Mouse (Mus musculus): ENCODE data around the gene Aff1. TPM values are rescaled to one million over a fixed set of nuclear protein-coding genes. Genes with fewer than 3 reads are reported as not detected.

Gene Aff1
- polyA plus RNA-seq, 1 experiment from 2014 or later, result 7.1 TPM

GRCm38 (mm10) chr5:103698577-103698976, 6.4 kb downstream of the Aff1 start:
- peaks cover under 1% of the 10 kb centered on the region; the same call in 1 of the 2 replicates for H3K4me1 ChIP-seq (replicated peaks; ENCODE audit: control insufficient read depth, insufficient read depth, low read length)
- H3K9me3 ChIP-seq (ENCODE audit: control insufficient read depth, low read length), result no peaks in the 10 kb centered on the region
- H3K27me3 ChIP-seq (ENCODE audit: control insufficient read depth, insufficient read depth, low read length), result peaks cover 12% of the 10 kb centered on the region
- H3K27ac ChIP-seq (ENCODE audit: low read depth, low read length), result no peak overlapping the region
- WGBS, result 81% methylated on average over 4 of the region's 4 CpGs
- no peak for ATAC-seq (replicated peaks; ENCODE audit: low FRiP score)
- no peak overlapping the region for H3K9ac ChIP-seq (ENCODE audit: low read length)
- no peak overlapping the region for H3K4me3 ChIP-seq (ENCODE audit: low read depth, low read length)
- DNase-seq (ENCODE audit: low spot score), result no peak
- H3K4me2 ChIP-seq (ENCODE audit: low read depth, low read length, severe bottlenecking), result no peak overlapping the region
- H3K36me3 ChIP-seq (ENCODE audit: control insufficient read depth, insufficient read depth, low read length), result no peaks in the 10 kb centered on the region

GRCm38 (mm10) chr5:103699537-103699936, 7.4 kb downstream of the Aff1 start:
- H3K9me3 ChIP-seq (ENCODE audit: control insufficient read depth, low read length), result no peaks in the 10 kb centered on the region
- ATAC-seq (replicated peaks; ENCODE audit: low FRiP score) (no peak), DNase-seq (ENCODE audit: low spot score) (no peak)
- H3K27ac ChIP-seq (ENCODE audit: low read depth, low read length), result no peak overlapping the region
- WGBS, result 73% methylated on average over 4 of the region's 4 CpGs
- no peak overlapping the region for H3K9ac ChIP-seq (ENCODE audit: low read length)
- no peaks in the 10 kb centered on the region for H3K4me1 ChIP-seq (replicated peaks; ENCODE audit: control insufficient read depth, insufficient read depth, low read length)
- H3K4me2 ChIP-seq (ENCODE audit: low read depth, low read length, severe bottlenecking), result no peak overlapping the region
- no peaks in the 10 kb centered on the region for H3K36me3 ChIP-seq (ENCODE audit: control insufficient read depth, insufficient read depth, low read length)
- peaks cover 2% of the 10 kb centered on the region for H3K27me3 ChIP-seq (ENCODE audit: control insufficient read depth, insufficient read depth, low read length)
- H3K4me3 ChIP-seq (ENCODE audit: low read depth, low read length), result no peak overlapping the region

GRCm38 (mm10) chr5:103700661-103701060, 8.5 kb downstream of the Aff1 start:
- Histone ChIP-seq H3K9me3 (ENCODE audit: control insufficient read depth, low read length) (no peaks in the 10 kb centered on the region), H3K4me2 (ENCODE audit: low read depth, low read length, severe bottlenecking) (no peak overlapping the region), H3K36me3 (ENCODE audit: control insufficient read depth, insufficient read depth, low read length) (no peaks in the 10 kb centered on the region), H3K4me3 (ENCODE audit: low read depth, low read length) (no peak overlapping the region), H3K9ac (ENCODE audit: low read length) (no peak overlapping the region), H3K27ac (ENCODE audit: low read depth, low read length) (no peak overlapping the region), H3K27me3 (ENCODE audit: control insufficient read depth, insufficient read depth, low read length) (no peaks in the 10 kb centered on the region), H3K4me1 (replicated peaks; ENCODE audit: control insufficient read depth, insufficient read depth, low read length) (no peaks in the 10 kb centered on the region)
- WGBS, result 81% methylated on average over 2 of the region's 2 CpGs
- no peak for DNase-seq (ENCODE audit: low spot score)
- ATAC-seq (replicated peaks; ENCODE audit: low FRiP score), result no peak

GRCm38 (mm10) chr5:103701466-103701865, 9.3 kb downstream of the Aff1 start:
- Histone ChIP-seq H3K4me3 (ENCODE audit: low read depth, low read length) (no peak overlapping the region), H3K27me3 (ENCODE audit: control insufficient read depth, insufficient read depth, low read length) (no peaks in the 10 kb centered on the region), H3K4me2 (ENCODE audit: low read depth, low read length, severe bottlenecking) (no peak overlapping the region), H3K9ac (ENCODE audit: low read length) (no peak overlapping the region), H3K36me3 (ENCODE audit: control insufficient read depth, insufficient read depth, low read length) (no peaks in the 10 kb centered on the region), H3K4me1 (replicated peaks; ENCODE audit: control insufficient read depth, insufficient read depth, low read length) (no peaks in the 10 kb centered on the region), H3K9me3 (ENCODE audit: control insufficient read depth, low read length) (no peaks in the 10 kb centered on the region), H3K27ac (ENCODE audit: low read depth, low read length) (no peak overlapping the region)
- DNase-seq (ENCODE audit: low spot score) (no peak), ATAC-seq (replicated peaks; ENCODE audit: low FRiP score) (no peak)
- WGBS, result 74% methylated on average over 3 of the region's 3 CpGs

DNA sequence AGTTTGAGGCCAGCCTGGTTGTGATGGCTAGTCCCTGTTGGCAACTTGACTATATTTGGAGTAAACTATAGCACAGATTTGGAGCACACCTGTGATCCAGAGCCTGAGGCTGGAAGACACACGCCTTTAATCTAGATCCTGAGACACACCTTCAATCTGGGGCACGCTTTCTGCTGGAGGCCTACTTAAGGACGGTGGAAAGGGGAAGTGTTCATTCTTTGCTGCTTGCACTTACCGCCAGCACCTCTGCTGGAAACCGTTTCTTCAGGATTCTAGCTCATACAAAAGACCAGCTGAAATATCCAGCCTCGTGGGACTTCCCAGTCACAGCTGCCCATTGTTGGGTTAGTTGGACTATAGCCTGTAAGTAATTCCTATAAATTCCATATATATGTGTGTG, 10.4 kb downstream of the Aff1 start:
- no peaks in the 10 kb centered on the region for H3K9me3 ChIP-seq (ENCODE audit: control insufficient read depth, low read length)
- H3K27ac ChIP-seq (ENCODE audit: low read depth, low read length), result no peak overlapping the region
- DNase-seq (ENCODE audit: low spot score) (no peak), ATAC-seq (replicated peaks; ENCODE audit: low FRiP score) (no peak)
- no peaks in the 10 kb centered on the region for H3K4me1 ChIP-seq (replicated peaks; ENCODE audit: control insufficient read depth, insufficient read depth, low read length)
- H3K4me2 ChIP-seq (ENCODE audit: low read depth, low read length, severe bottlenecking), result no peak overlapping the region
- no peaks in the 10 kb centered on the region for H3K36me3 ChIP-seq (ENCODE audit: control insufficient read depth, insufficient read depth, low read length)
- no peak overlapping the region for H3K9ac ChIP-seq (ENCODE audit: low read length)
- no peak overlapping the region for H3K4me3 ChIP-seq (ENCODE audit: low read depth, low read length)
- no peaks in the 10 kb centered on the region for H3K27me3 ChIP-seq (ENCODE audit: control insufficient read depth, insufficient read depth, low read length)
- WGBS, result 85% methylated on average over 6 of the region's 6 CpGs

- no peak overlapping the region for H3K4me2 ChIP-seq (ENCODE audit: low read depth, low read length, severe bottlenecking)
- no peak overlapping the region for H3K4me3 ChIP-seq (ENCODE audit: low read depth, low read length)
- WGBS, result 94% methylated on average over 4 of the region's 4 CpGs
- H3K9me3 ChIP-seq (ENCODE audit: control insufficient read depth, low read length), result no peaks in the 10 kb centered on the region
- no peak overlapping the region for H3K9ac ChIP-seq (ENCODE audit: low read length)
- no peak overlapping the region for H3K27ac ChIP-seq (ENCODE audit: low read depth, low read length)
- H3K27me3 ChIP-seq (ENCODE audit: control insufficient read depth, insufficient read depth, low read length), result no peaks in the 10 kb centered on the region
- DNase-seq (ENCODE audit: low spot score), result no peak
- no peaks in the 10 kb centered on the region for H3K4me1 ChIP-seq (replicated peaks; ENCODE audit: control insufficient read depth, insufficient read depth, low read length)
- ATAC-seq (replicated peaks; ENCODE audit: low FRiP score), result no peak
- no peaks in the 10 kb centered on the region for H3K36me3 ChIP-seq (ENCODE audit: control insufficient read depth, insufficient read depth, low read length)
Observed at GRCm38 (mm10) chr5:103705331-103705730, 13.2 kb downstream of the Aff1 start.

DNA sequence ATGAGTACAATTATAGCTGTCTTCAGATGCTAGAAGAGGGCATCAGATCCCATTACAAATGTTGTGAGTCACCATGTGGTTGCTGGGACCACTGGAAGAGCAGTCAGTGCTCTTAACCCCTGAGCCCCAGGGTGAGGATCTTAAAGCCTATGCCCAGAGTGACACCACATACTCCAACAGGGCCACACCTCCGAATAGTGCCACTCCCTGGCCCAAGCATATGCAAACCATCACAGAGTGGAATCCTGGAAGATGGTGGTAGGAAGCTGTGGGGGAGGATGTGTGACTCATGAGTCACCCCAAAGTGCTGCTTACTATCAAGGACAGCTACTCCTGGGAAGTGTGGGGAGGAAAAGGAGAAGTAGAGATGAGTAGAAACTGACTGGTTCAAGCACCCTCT, 13.7 kb downstream of the Aff1 start:
- H3K36me3 ChIP-seq (ENCODE audit: control insufficient read depth, insufficient read depth, low read length), result no peaks in the 10 kb centered on the region
- H3K9ac ChIP-seq (ENCODE audit: low read length), result no peak overlapping the region
- no peak overlapping the region for H3K27ac ChIP-seq (ENCODE audit: low read depth, low read length)
- H3K4me2 ChIP-seq (ENCODE audit: low read depth, low read length, severe bottlenecking), result no peak overlapping the region
- DNase-seq (ENCODE audit: low spot score), result no peak
- no peak overlapping the region for H3K4me3 ChIP-seq (ENCODE audit: low read depth, low read length)
- no peaks in the 10 kb centered on the region for H3K27me3 ChIP-seq (ENCODE audit: control insufficient read depth, insufficient read depth, low read length)
- no peaks in the 10 kb centered on the region for H3K4me1 ChIP-seq (replicated peaks; ENCODE audit: control insufficient read depth, insufficient read depth, low read length)
- no peak for ATAC-seq (replicated peaks; ENCODE audit: low FRiP score)
- H3K9me3 ChIP-seq (ENCODE audit: control insufficient read depth, low read length), result no peaks in the 10 kb centered on the region
- 87% methylated on average over 1 of the region's 1 CpGs for WGBS

GRCm38 (mm10) chr5:103709044-103709443, 16.9 kb downstream of the Aff1 start:
- Histone ChIP-seq H3K27ac (ENCODE audit: low read depth, low read length) (no peak overlapping the region), H3K4me1 (replicated peaks; ENCODE audit: control insufficient read depth, insufficient read depth, low read length) (no peaks in the 10 kb centered on the region), H3K36me3 (ENCODE audit: control insufficient read depth, insufficient read depth, low read length) (no peaks in the 10 kb centered on the region), H3K4me3 (ENCODE audit: low read depth, low read length) (no peak overlapping the region), H3K9me3 (ENCODE audit: control insufficient read depth, low read length) (no peaks in the 10 kb centered on the region), H3K9ac (ENCODE audit: low read length) (no peak overlapping the region), H3K4me2 (ENCODE audit: low read depth, low read length, severe bottlenecking) (no peak overlapping the region), H3K27me3 (ENCODE audit: control insufficient read depth, insufficient read depth, low read length) (no peaks in the 10 kb centered on the region)
- ATAC-seq (replicated peaks; ENCODE audit: low FRiP score) (no peak), DNase-seq (ENCODE audit: low spot score) (no peak)
- 93% methylated on average over 3 of the region's 3 CpGs for WGBS

GRCm38 (mm10) chr5:103711886-103712285, 19.7 kb downstream of the Aff1 start:
- no peak for ATAC-seq (replicated peaks; ENCODE audit: low FRiP score)
- no peaks in the 10 kb centered on the region for H3K27me3 ChIP-seq (ENCODE audit: control insufficient read depth, insufficient read depth, low read length)

More at GRCm38 (mm10) chr5:103711886-103712285, 19.7 kb downstream of the Aff1 start:
- H3K36me3 ChIP-seq (ENCODE audit: control insufficient read depth, insufficient read depth, low read length), result no peaks in the 10 kb centered on the region
- H3K4me2 ChIP-seq (ENCODE audit: low read depth, low read length, severe bottlenecking), result no peak overlapping the region
- no peak overlapping the region for H3K4me3 ChIP-seq (ENCODE audit: low read depth, low read length)
- DNase-seq (ENCODE audit: low spot score), result no peak
- H3K27ac ChIP-seq (ENCODE audit: low read depth, low read length), result no peak overlapping the region
- 86% methylated on average over 2 of the region's 2 CpGs for WGBS
- no peaks in the 10 kb centered on the region for H3K9me3 ChIP-seq (ENCODE audit: control insufficient read depth, low read length)
- no peaks in the 10 kb centered on the region for H3K4me1 ChIP-seq (replicated peaks; ENCODE audit: control insufficient read depth, insufficient read depth, low read length)
- no peak overlapping the region for H3K9ac ChIP-seq (ENCODE audit: low read length)
